Mouse (Mus musculus): ENCODE measurements at regions not wholly inside any gene's neighbourhood (a gene's known extent, or its start where the extent isn't known, plus 50 kb on each side); places are given as distances from the start of the nearest gene placed in this dataset.
A peak's percentile ranks its signal among the peaks of the same experiment; 100 is the strongest.

DNA sequence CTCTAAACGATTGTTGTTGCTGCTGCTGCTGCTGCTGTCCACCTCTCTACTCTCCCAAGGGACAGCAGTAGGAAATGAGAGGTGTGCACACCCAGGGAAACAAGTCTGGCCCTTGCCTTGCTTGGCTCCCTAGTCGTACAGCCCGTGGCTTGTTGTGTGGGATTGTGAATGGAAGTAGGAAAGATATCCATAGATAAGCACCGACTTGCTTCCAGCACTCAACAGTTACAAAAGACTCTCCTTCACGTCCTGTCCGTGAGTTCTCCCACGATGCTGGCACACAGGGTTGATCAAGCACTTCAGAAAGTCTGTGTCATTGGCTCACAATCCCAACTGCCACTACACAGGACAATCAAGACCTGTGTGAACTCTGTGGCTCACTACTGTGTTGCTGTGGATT is 276.7 kb upstream of the Prox1 start:
- no peak for ATAC-seq (ENCODE audit: low read depth)
- H3K4me1 ChIP-seq (replicated peaks; ENCODE audit: control insufficient read depth, insufficient read depth, low read length), result no peaks in the 10 kb centered on the region
- H3K4me3 ChIP-seq (ENCODE audit: low read length), result no peak overlapping the region
- no peaks in the 10 kb centered on the region for H3K9me3 ChIP-seq (ENCODE audit: control insufficient read depth, low read length)
- H3K9ac ChIP-seq (ENCODE audit: low read length), result no peak overlapping the region
- WGBS, result 63% methylated on average over 7 of the region's 7 CpGs
- no peaks in the 10 kb centered on the region for H3K36me3 ChIP-seq (ENCODE audit: control insufficient read depth, insufficient read depth, low read length)
- H3K27ac ChIP-seq (ENCODE audit: low read length), result no peak overlapping the region
- H3K27me3 ChIP-seq (ENCODE audit: control insufficient read depth, insufficient read depth, low read depth, low read length), result no peaks in the 10 kb centered on the region
- no peak overlapping the region for H3K4me2 ChIP-seq (ENCODE audit: low read depth, low read length)

DNA sequence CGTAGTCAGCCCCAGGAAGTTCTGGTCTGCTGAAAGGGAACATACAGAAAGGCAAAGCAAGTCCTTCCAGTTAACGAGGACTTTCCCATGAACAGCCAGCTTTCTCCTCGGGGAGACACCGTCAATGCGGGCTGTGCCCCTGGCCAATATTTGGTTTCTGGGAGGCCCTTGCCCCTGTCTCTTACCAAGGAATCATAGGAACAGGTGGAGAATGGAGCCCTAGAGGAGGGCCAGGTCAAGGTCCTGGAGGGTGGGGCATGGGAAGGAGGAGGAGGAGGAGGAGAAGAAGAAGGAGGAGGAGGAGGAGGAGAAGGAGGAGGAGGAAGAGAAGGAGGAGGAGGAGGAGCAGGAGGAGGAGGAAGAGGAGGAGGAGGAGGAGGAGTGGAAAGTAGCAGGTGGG is 276.2 kb upstream of the Prox1 start:
- Histone ChIP-seq H3K9me3 (ENCODE audit: control insufficient read depth, low read length) (no peaks in the 10 kb centered on the region), H3K36me3 (ENCODE audit: control insufficient read depth, insufficient read depth, low read length) (no peaks in the 10 kb centered on the region), H3K4me1 (replicated peaks; ENCODE audit: control insufficient read depth, insufficient read depth, low read length) (no peaks in the 10 kb centered on the region), H3K4me2 (ENCODE audit: low read depth, low read length) (no peak overlapping the region), H3K4me3 (ENCODE audit: low read length) (no peak overlapping the region), H3K27ac (ENCODE audit: low read length) (no peak overlapping the region), H3K9ac (ENCODE audit: low read length) (no peak overlapping the region), H3K27me3 (ENCODE audit: control insufficient read depth, insufficient read depth, low read depth, low read length) (no peaks in the 10 kb centered on the region)
- 63% methylated on average over 5 of the region's 5 CpGs for WGBS
- no peak for ATAC-seq (ENCODE audit: low read depth)

DNA sequence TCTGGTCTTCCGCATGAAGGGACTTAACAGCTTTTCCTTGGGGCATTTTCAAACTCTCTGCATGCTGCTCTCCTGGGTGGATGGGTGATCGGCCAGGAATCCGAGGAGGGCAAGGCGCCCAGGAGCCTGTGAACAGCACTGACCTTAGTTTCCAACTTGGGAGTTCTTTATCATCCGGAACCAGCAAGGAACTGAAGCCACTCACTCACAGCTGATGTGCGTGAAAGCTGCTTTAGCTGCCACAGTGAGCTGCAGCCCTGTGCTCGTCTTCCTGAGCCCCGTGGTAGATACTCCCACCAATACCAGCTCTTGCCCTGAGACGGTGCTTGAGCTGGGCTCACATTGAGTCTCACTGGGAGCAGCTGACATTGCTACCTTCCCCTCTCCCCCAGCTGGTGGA is 273.9 kb upstream of the Prox1 start:
- WGBS, result 62% methylated on average over 9 of the region's 9 CpGs
- H3K27me3 ChIP-seq (ENCODE audit: control insufficient read depth, insufficient read depth, low read depth, low read length), result no peaks in the 10 kb centered on the region
- H3K27ac ChIP-seq (ENCODE audit: low read length), result no peak overlapping the region
- H3K4me3 ChIP-seq (ENCODE audit: low read length), result no peak overlapping the region
- no peaks in the 10 kb centered on the region for H3K9me3 ChIP-seq (ENCODE audit: control insufficient read depth, low read length)
- no peak for ATAC-seq (ENCODE audit: low read depth)
- H3K4me2 ChIP-seq (ENCODE audit: low read depth, low read length), result no peak overlapping the region
- no peak overlapping the region for H3K9ac ChIP-seq (ENCODE audit: low read length)
- H3K36me3 ChIP-seq (ENCODE audit: control insufficient read depth, insufficient read depth, low read length), result no peaks in the 10 kb centered on the region
- no peaks in the 10 kb centered on the region for H3K4me1 ChIP-seq (replicated peaks; ENCODE audit: control insufficient read depth, insufficient read depth, low read length)

DNA sequence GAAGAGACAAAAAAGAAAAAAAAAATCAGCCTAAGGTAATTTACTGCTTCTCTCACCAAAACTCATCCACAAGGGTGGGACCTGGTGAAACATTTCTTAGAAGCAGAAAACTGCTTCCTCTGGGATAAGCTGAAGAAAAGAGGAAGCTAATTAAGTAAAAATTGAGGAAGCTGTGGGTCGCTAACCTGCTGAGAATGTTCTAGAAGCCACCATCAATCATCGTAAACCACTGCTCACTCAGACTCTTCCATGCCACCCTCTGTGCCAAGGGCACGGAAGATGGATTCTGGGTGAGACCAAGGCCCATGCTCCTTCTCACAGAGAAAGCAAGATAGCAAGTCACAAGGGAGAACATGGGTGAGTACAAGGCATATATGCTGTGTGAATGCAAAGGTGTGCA is 272.7 kb upstream of the Prox1 start:
- Histone ChIP-seq H3K27ac (ENCODE audit: low read length) (no peak overlapping the region), H3K4me1 (replicated peaks; ENCODE audit: control insufficient read depth, insufficient read depth, low read length) (no peaks in the 10 kb centered on the region), H3K4me2 (ENCODE audit: low read depth, low read length) (no peak overlapping the region), H3K4me3 (ENCODE audit: low read length) (no peak overlapping the region), H3K27me3 (ENCODE audit: control insufficient read depth, insufficient read depth, low read depth, low read length) (no peaks in the 10 kb centered on the region), H3K36me3 (ENCODE audit: control insufficient read depth, insufficient read depth, low read length) (no peaks in the 10 kb centered on the region), H3K9ac (ENCODE audit: low read length) (no peak overlapping the region), H3K9me3 (ENCODE audit: control insufficient read depth, low read length) (no peaks in the 10 kb centered on the region)
- 88% methylated on average over 3 of the region's 3 CpGs for WGBS
- ATAC-seq (ENCODE audit: low read depth), result no peak

DNA sequence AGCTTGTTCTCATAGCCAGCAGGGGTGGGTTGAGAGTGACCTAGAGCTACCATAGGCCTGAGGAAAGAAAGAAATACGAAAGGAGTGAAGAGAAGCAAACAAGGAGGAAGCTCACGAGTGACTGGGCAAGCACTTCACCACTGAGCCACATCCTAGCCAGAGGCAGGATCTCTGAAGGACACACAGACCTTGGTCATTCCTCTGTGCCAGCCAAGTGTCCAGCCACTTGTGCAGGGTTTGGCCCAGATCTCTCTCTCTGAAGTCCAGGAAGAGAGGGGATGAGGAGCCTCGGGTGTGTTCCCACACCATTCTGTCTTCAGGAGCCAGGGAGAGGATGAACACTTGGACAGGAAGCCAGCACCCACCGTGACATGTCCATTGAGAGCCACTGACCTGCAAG is 271.7 kb upstream of the Prox1 start:
- H3K4me1 ChIP-seq (replicated peaks; ENCODE audit: control insufficient read depth, insufficient read depth, low read length), result no peaks in the 10 kb centered on the region
- ATAC-seq (ENCODE audit: low read depth), result no peak
- H3K27me3 ChIP-seq (ENCODE audit: control insufficient read depth, insufficient read depth, low read depth, low read length), result no peaks in the 10 kb centered on the region
- H3K4me3 ChIP-seq (ENCODE audit: low read length), result no peak overlapping the region
- no peak overlapping the region for H3K4me2 ChIP-seq (ENCODE audit: low read depth, low read length)
- H3K9me3 ChIP-seq (ENCODE audit: control insufficient read depth, low read length), result no peaks in the 10 kb centered on the region
- no peak overlapping the region for H3K27ac ChIP-seq (ENCODE audit: low read length)
- H3K36me3 ChIP-seq (ENCODE audit: control insufficient read depth, insufficient read depth, low read length), result no peaks in the 10 kb centered on the region
- WGBS, result 70% methylated on average over 4 of the region's 4 CpGs
- no peak overlapping the region for H3K9ac ChIP-seq (ENCODE audit: low read length)

DNA sequence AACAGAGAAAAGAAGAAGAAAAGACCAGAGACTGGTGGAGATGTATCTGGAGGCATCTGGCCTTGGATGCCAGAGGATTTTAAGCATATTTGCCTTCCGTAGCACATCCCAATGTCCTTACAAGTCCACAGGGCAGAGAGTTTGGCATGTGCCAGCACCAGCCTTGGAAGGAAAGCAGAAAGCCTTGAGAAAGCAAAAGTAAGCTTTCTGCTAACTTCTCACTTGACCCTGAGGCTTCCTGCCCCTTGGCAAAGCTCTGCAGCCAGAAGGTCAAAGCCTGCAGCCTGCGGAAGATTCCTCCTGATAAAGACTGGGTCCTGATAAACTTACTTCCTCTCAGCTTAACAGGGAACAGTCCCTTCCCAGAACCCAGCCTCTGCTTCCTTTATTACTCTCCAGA is 268.3 kb upstream of the Prox1 start:
- Histone ChIP-seq H3K9me3 (ENCODE audit: control insufficient read depth, low read length) (no peaks in the 10 kb centered on the region), H3K4me3 (ENCODE audit: low read length) (no peak overlapping the region), H3K27ac (ENCODE audit: low read length) (no peak overlapping the region), H3K9ac (ENCODE audit: low read length) (no peak overlapping the region), H3K4me1 (replicated peaks; ENCODE audit: control insufficient read depth, insufficient read depth, low read length) (no peaks in the 10 kb centered on the region), H3K4me2 (ENCODE audit: low read depth, low read length) (no peak overlapping the region), H3K27me3 (ENCODE audit: control insufficient read depth, insufficient read depth, low read depth, low read length) (no peaks in the 10 kb centered on the region), H3K36me3 (ENCODE audit: control insufficient read depth, insufficient read depth, low read length) (no peaks in the 10 kb centered on the region)
- WGBS, result 65% methylated on average over 2 of the region's 2 CpGs
- no peak for ATAC-seq (ENCODE audit: low read depth)

DNA sequence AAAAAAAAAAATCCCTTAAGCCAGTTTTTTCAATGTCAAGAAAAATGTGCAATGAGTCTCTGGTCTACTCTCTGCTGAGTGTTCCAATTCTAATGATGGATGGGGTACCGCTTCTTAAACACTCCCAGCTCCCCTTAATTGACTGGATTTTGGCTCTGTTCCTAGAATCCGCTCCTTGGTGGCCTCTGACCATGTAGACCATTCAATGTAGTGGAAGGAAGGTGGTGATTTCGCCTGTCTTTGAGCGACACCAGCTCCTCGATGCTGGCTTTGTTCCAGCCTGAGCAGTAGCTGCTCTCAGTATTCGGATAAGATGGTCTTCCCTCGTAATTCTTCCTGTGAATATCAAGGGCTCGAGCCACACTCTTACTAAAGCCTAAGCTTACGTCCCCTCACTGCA is 252.4 kb upstream of the Prox1 start:
- no peak overlapping the region for H3K4me2 ChIP-seq (ENCODE audit: low read depth, low read length)
- H3K4me3 ChIP-seq (ENCODE audit: low read length), result no peak overlapping the region
- 27% methylated on average over 9 of the region's 9 CpGs for WGBS
- H3K9me3 ChIP-seq (ENCODE audit: control insufficient read depth, low read length), result no peaks in the 10 kb centered on the region
- H3K27ac ChIP-seq (ENCODE audit: low read length), result no peak overlapping the region
- H3K36me3 ChIP-seq (ENCODE audit: control insufficient read depth, insufficient read depth, low read length), result no peaks in the 10 kb centered on the region
- no peak overlapping the region for H3K9ac ChIP-seq (ENCODE audit: low read length)
- 0 out of 2 replicates have a peak, but pooled peaks cover 2% of the 10 kb centered on the region for H3K27me3 ChIP-seq (ENCODE audit: control insufficient read depth, insufficient read depth, low read depth, low read length)
- peaks cover 6% of the 10 kb centered on the region; the same call in 1 of the 2 replicates for H3K4me1 ChIP-seq (replicated peaks; ENCODE audit: control insufficient read depth, insufficient read depth, low read length)
- peak; percentile 66; the same call in 1 of the 2 replicates for ATAC-seq (ENCODE audit: low read depth)

DNA sequence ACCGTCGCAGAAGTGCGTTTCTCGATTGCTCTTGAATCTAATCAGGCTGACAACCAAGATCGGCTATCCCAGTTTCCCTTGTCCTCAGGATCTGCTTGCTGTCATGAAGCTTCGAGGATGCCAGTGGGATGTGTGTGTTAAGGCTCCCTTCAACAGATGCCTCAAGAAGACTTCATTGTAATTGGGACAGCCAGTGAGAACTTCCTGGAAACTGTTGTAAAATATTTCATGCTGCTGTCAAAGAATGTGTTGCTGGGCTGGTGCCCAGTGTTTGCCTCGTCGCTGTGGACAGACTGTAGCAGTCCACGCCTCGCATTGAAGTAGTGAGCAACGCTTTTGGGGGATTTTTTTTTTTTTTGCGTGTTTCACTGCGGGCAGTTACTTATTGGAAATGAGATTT is 249.2 kb upstream of the Prox1 start:
- H3K4me3 ChIP-seq (ENCODE audit: low read length), result no peak overlapping the region
- no peak overlapping the region for H3K9ac ChIP-seq (ENCODE audit: low read length)
- no peak overlapping the region for H3K4me2 ChIP-seq (ENCODE audit: low read depth, low read length)
- 32% methylated on average over 13 of the region's 13 CpGs for WGBS
- H3K27me3 ChIP-seq (ENCODE audit: control insufficient read depth, insufficient read depth, low read depth, low read length), result peaks cover 2% of the 10 kb centered on the region; the same call in 1 of the 2 replicates
- H3K27ac ChIP-seq (ENCODE audit: low read length), result no peak overlapping the region
- ATAC-seq (ENCODE audit: low read depth), result 0 out of 2 replicates have a peak, but pooled peaks have one; percentile 32
- no peaks in the 10 kb centered on the region for H3K36me3 ChIP-seq (ENCODE audit: control insufficient read depth, insufficient read depth, low read length)
- H3K4me1 ChIP-seq (replicated peaks; ENCODE audit: control insufficient read depth, insufficient read depth, low read length), result peaks cover 6% of the 10 kb centered on the region; the same call in 1 of the 2 replicates
- no peaks in the 10 kb centered on the region for H3K9me3 ChIP-seq (ENCODE audit: control insufficient read depth, low read length)

DNA sequence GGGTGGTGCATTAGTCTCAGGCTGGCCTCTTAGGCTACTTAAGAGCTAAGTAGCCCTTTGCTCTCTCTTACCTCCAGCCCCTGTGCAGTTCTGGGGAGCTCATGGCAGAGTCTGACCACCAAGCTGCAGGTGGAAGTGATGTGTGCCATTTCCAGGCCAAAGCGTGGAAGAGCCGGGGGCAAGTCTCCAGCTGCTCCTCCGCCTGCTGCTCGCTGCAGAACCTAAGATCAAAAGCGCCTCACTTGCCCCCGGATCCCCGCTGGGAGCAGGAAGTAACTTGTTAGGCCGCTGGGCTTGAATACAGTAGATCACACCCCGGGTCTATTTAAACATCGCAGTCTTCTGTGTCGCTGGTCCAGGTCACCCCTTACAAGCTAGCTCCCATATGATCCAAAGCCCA is 246.8 kb upstream of the Prox1 start:
- Histone ChIP-seq H3K4me1 (replicated peaks; ENCODE audit: control insufficient read depth, insufficient read depth, low read length) (peaks cover 6% of the 10 kb centered on the region; the same call in 1 of the 2 replicates), H3K27ac (ENCODE audit: low read length) (no peak overlapping the region), H3K36me3 (ENCODE audit: control insufficient read depth, insufficient read depth, low read length) (no peaks in the 10 kb centered on the region), H3K9ac (ENCODE audit: low read length) (no peak overlapping the region), H3K27me3 (ENCODE audit: control insufficient read depth, insufficient read depth, low read depth, low read length) (peaks cover 2% of the 10 kb centered on the region; the same call in 1 of the 2 replicates), H3K4me2 (ENCODE audit: low read depth, low read length) (no peak overlapping the region), H3K9me3 (ENCODE audit: control insufficient read depth, low read length) (no peaks in the 10 kb centered on the region), H3K4me3 (ENCODE audit: low read length) (no peak overlapping the region)
- ATAC-seq (ENCODE audit: low read depth), result no peak
- 5% methylated on average over 11 of the region's 11 CpGs for WGBS

DNA sequence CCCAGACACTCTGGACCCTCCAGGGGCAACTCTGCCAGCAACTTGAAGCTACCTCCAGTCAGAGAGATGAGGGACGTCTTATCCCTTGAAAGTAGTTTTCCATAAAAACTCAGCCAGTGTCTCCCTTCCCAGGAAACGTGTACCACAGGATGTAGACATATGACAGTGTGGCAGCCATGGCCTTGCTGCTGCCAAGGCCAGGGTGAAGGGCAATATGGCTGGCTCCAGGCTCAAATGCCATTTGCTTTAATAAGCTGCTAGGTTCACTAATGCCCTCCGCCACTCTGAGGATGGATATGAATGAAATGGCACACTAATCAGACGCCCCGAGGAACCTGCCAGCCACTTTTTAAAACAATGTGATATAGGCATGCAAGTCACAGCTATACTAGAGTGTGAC is 241.2 kb upstream of the Prox1 start:
- WGBS, result 79% methylated on average over 5 of the region's 5 CpGs
- Histone ChIP-seq H3K9me3 (ENCODE audit: control insufficient read depth, low read length) (no peaks in the 10 kb centered on the region), H3K9ac (ENCODE audit: low read length) (no peak overlapping the region), H3K36me3 (ENCODE audit: control insufficient read depth, insufficient read depth, low read length) (no peaks in the 10 kb centered on the region), H3K27ac (ENCODE audit: low read length) (no peak overlapping the region), H3K4me2 (ENCODE audit: low read depth, low read length) (no peak overlapping the region), H3K27me3 (ENCODE audit: control insufficient read depth, insufficient read depth, low read depth, low read length) (no peaks in the 10 kb centered on the region; the same call in 1 of the 2 replicates), H3K4me1 (replicated peaks; ENCODE audit: control insufficient read depth, insufficient read depth, low read length) (no peaks in the 10 kb centered on the region), H3K4me3 (ENCODE audit: low read length) (no peak overlapping the region)
- ATAC-seq (ENCODE audit: low read depth), result no peak

Data from lung, embryonic 16.5 days (tissue).